Mouse (Mus musculus) E14TG2a.4 (cell line): ENCODE results near the gene Olfr263.
"Not testable (repeated sequence)": the region's sequence is repeated elsewhere in the genome, so short reads cannot be mapped to it uniquely, and the experiment has no call there.

ENCODE experiments used
- H3K27me3 ChIP-seq: 2 replicates; pipeline ENCODE4 v1.6.1; 2014; ENCODE audit warnings: low read length, control low read depth; ENCODE audit not compliant: insufficient read depth
- H3K36me3 ChIP-seq: 2 replicates; pipeline ENCODE4 v1.6.1; 2014; ENCODE audit warnings: low read length, control low read depth; ENCODE audit not compliant: insufficient read depth
- H3K4me1 ChIP-seq: replicated peaks from 2 replicates; pipeline ENCODE4 v1.6.1; 2014; ENCODE audit warnings: low read depth, low read length, control low read depth
- H3K4me3 ChIP-seq: replicated peaks from 2 replicates; pipeline ENCODE4 v1.5.1; 2014; ENCODE audit warnings: mild to moderate bottlenecking, low read length
- H3K9me3 ChIP-seq: 2 replicates; pipeline ENCODE4 v1.6.1; 2014; ENCODE audit warnings: low read length, control low read depth
- CTCF ChIP-seq: conservative IDR thresholded peaks from 2 replicates; pipeline ENCODE4 v1.5.1; 2014; ENCODE audit warnings: low read length
- NANOG ChIP-seq: IDR thresholded peaks from 2 replicates; pipeline ENCODE4 v1.6.1; 2014; ENCODE audit warnings: borderline replicate concordance, low read length, mixed read lengths
- POU5F1 ChIP-seq: IDR thresholded peaks from 2 replicates; pipeline ENCODE4 v1.6.1; 2014; ENCODE audit warnings: low read length, borderline replicate concordance

Olfr263 gene

GRCm38 (mm10) chr13:21129339-21129738, at the start of gene Olfr263:
Gene Olfr263 (plus strand): TSS chr13:21129639.
- not testable (repeated sequence) for H3K27me3 ChIP-seq, H3K36me3 ChIP-seq, H3K4me3 ChIP-seq, H3K9me3 ChIP-seq, H3K4me1 ChIP-seq

- no peaks in the 10 kb centered on the region for H3K9me3 ChIP-seq
These were observed 46.8 kb upstream of the Olfr263 start for GRCm38 (mm10) chr13:21082686-21083085.

GRCm38 (mm10) chr13:21109759-21110158, 19.7 kb upstream of the Olfr263 start:
- no peaks in the 10 kb centered on the region for H3K36me3 ChIP-seq
- TF ChIP-seq POU5F1 (no peak), CTCF (no peak), NANOG (no peak)
- H3K27me3 ChIP-seq, result no peaks in the 10 kb centered on the region
- no peaks in the 10 kb centered on the region for H3K4me1 ChIP-seq
- no peak overlapping the region for H3K4me3 ChIP-seq
- H3K9me3 ChIP-seq, result peaks cover 22% of the 10 kb centered on the region

More at GRCm38 (mm10) chr13:21082686-21083085, 46.8 kb upstream of the Olfr263 start:
- Histone ChIP-seq H3K4me1 (no peaks in the 10 kb centered on the region), H3K27me3 (no peaks in the 10 kb centered on the region), H3K4me3 (no peak overlapping the region), H3K36me3 (no peaks in the 10 kb centered on the region)
- TF ChIP-seq CTCF (no peak), POU5F1 (no peak), NANOG (no peak)

GRCm38 (mm10) chr13:21110441-21110840, 19.0 kb upstream of the Olfr263 start:
- TF ChIP-seq NANOG, result no peak
- TF ChIP-seq POU5F1, result no peak
- no peak for TF ChIP-seq CTCF
- H3K4me3 ChIP-seq, result no peak overlapping the region
- no peaks in the 10 kb centered on the region for H3K4me1 ChIP-seq
- peaks cover 17% of the 10 kb centered on the region; the same call in 1 of the 2 replicates for H3K9me3 ChIP-seq
- no peaks in the 10 kb centered on the region for H3K27me3 ChIP-seq
- H3K36me3 ChIP-seq, result no peaks in the 10 kb centered on the region

- H3K4me1 ChIP-seq, H3K4me3 ChIP-seq, H3K36me3 ChIP-seq, H3K27me3 ChIP-seq: not testable (repeated sequence)
- peaks cover 17% of the 10 kb centered on the region; the same call in 1 of the 2 replicates for H3K9me3 ChIP-seq
These were observed 18.3 kb upstream of the Olfr263 start, which contains the start of gene Olfr1369-ps1 for GRCm38 (mm10) chr13:21111183-21111582. Gene Olfr1369-ps1 (plus strand): TSS chr13:21111483.

GRCm38 (mm10) chr13:21114121-21114520, 15.3 kb upstream of the Olfr263 start:
- no peaks in the 10 kb centered on the region for H3K27me3 ChIP-seq
- H3K36me3 ChIP-seq, result no peaks in the 10 kb centered on the region
- H3K4me3 ChIP-seq, result no peak overlapping the region
- TF ChIP-seq CTCF, result no peak
- TF ChIP-seq POU5F1, result no peak
- TF ChIP-seq NANOG, result no peak
- H3K4me1 ChIP-seq, result no peaks in the 10 kb centered on the region
- peaks cover 6% of the 10 kb centered on the region; the same call in 1 of the 2 replicates for H3K9me3 ChIP-seq

GRCm38 (mm10) chr13:21142421-21142820, 13.0 kb downstream of the Olfr263 start:
- peak; percentile 34 for TF ChIP-seq CTCF
- no peak for TF ChIP-seq NANOG
- Histone ChIP-seq H3K9me3 (no peaks in the 10 kb centered on the region), H3K36me3 (no peaks in the 10 kb centered on the region), H3K27me3 (no peaks in the 10 kb centered on the region), H3K4me3 (no peak overlapping the region), H3K4me1 (no peaks in the 10 kb centered on the region)

GRCm38 (mm10) chr13:21145767-21146166, 16.3 kb downstream of the Olfr263 start, which contains the start of gene Olfr1368:
Gene Olfr1368 (minus strand): TSS chr13:21145867.
- Histone ChIP-seq H3K9me3 (no peaks in the 10 kb centered on the region), H3K36me3 (no peaks in the 10 kb centered on the region), H3K4me1 (no peaks in the 10 kb centered on the region), H3K4me3 (no peak within 1 kb of the TSS), H3K27me3 (no peaks in the 10 kb centered on the region)
- TF ChIP-seq CTCF, result no peak
- no peak for TF ChIP-seq NANOG
- no peak for TF ChIP-seq POU5F1

- Histone ChIP-seq H3K27me3 (peaks cover 10% of the 10 kb centered on the region), H3K4me3 (no peak overlapping the region), H3K4me1 (peaks cover 28% of the 10 kb centered on the region), H3K9me3 (no peaks in the 10 kb centered on the region), H3K36me3 (no peaks in the 10 kb centered on the region)
- TF ChIP-seq POU5F1 (no peak), NANOG (no peak), CTCF (no peak)
These were observed 26.4 kb downstream of the Olfr263 start for GRCm38 (mm10) chr13:21155888-21156287.
